Mouse (Mus musculus): ENCODE data around the gene Gsk3a. TPM values are rescaled to one million over a fixed set of nuclear protein-coding genes. Genes with fewer than 3 reads are reported as not detected.

Gene Gsk3a
- polyA plus RNA-seq, 1 experiment from 2014 or later: 12.0 TPM

GRCm38 (mm10) chr7:25278341-25279075, 40.9 kb upstream of the Gsk3a start:
- peak; percentile 90 for DNase-seq (ENCODE audit: low spot score)
- Histone ChIP-seq H3K9me3 (replicated peaks) (no peaks in the 10 kb centered on the region), H3K4me3 (peak overlapping the region; percentile 86), H3K27ac (peak overlapping the region; percentile 97), H3K4me1 (peaks cover 69% of the 10 kb centered on the region), H3K27me3 (ENCODE audit: low read depth, poor library complexity, severe bottlenecking) (no peaks in the 10 kb centered on the region), H3K36me3 (peaks cover 5% of the 10 kb centered on the region)
- under 1% methylated on average over 54 of the region's 60 CpGs for WGBS

- Histone ChIP-seq H3K27me3 (ENCODE audit: low read depth, poor library complexity, severe bottlenecking) (no peaks in the 10 kb centered on the region), H3K36me3 (peaks cover 11% of the 10 kb centered on the region), H3K4me1 (peaks cover 69% of the 10 kb centered on the region), H3K27ac (peak overlapping the region; percentile 97), H3K9me3 (replicated peaks) (no peaks in the 10 kb centered on the region), H3K4me3 (peak overlapping the region; percentile 86)
- DNase-seq (ENCODE audit: low spot score): no peak
- 20% methylated on average over 4 of the region's 4 CpGs for WGBS
Observed at GRCm38 (mm10) chr7:25277998-25278340, 40.3 kb upstream of the Gsk3a start.

GRCm38 (mm10) chr7:25277405-25277804, 39.8 kb upstream of the Gsk3a start:
- Histone ChIP-seq H3K27ac (peak overlapping the region; percentile 97), H3K9me3 (replicated peaks) (no peaks in the 10 kb centered on the region), H3K27me3 (ENCODE audit: low read depth, poor library complexity, severe bottlenecking) (no peaks in the 10 kb centered on the region), H3K36me3 (peaks cover 16% of the 10 kb centered on the region), H3K4me3 (peak overlapping the region; percentile 86; the same call in 1 of the 2 replicates), H3K4me1 (peaks cover 71% of the 10 kb centered on the region)
- no peak for DNase-seq (ENCODE audit: low spot score)
- 90% methylated on average over 4 of the region's 4 CpGs for WGBS

GRCm38 (mm10) chr7:25275555-25276298, 38.1 kb upstream of the Gsk3a start:
- Histone ChIP-seq H3K4me3 (peak overlapping the region; percentile 18), H3K36me3 (peaks cover 31% of the 10 kb centered on the region), H3K4me1 (peaks cover 61% of the 10 kb centered on the region), H3K9me3 (replicated peaks) (no peaks in the 10 kb centered on the region), H3K27ac (peak overlapping the region; percentile 68), H3K27me3 (ENCODE audit: low read depth, poor library complexity, severe bottlenecking) (no peaks in the 10 kb centered on the region)
- WGBS: 39% methylated on average over 9 of the region's 9 CpGs
- no peak for DNase-seq (ENCODE audit: low spot score)

- peaks cover 33% of the 10 kb centered on the region for H3K36me3 ChIP-seq
- H3K27ac ChIP-seq: peak overlapping the region; percentile 19
- no peaks in the 10 kb centered on the region for H3K27me3 ChIP-seq (ENCODE audit: low read depth, poor library complexity, severe bottlenecking)
- no peak for DNase-seq (ENCODE audit: low spot score)
- H3K9me3 ChIP-seq (replicated peaks): no peaks in the 10 kb centered on the region
- H3K4me1 ChIP-seq: peaks cover 60% of the 10 kb centered on the region
- H3K4me3 ChIP-seq: no peak overlapping the region
- 88% methylated on average over 3 of the region's 3 CpGs for WGBS
Observed at GRCm38 (mm10) chr7:25274996-25275395, 37.3 kb upstream of the Gsk3a start.

- peak overlapping the region; percentile 19 for H3K27ac ChIP-seq
- H3K4me1 ChIP-seq: peaks cover 60% of the 10 kb centered on the region
- H3K36me3 ChIP-seq: peaks cover 33% of the 10 kb centered on the region
- no peak overlapping the region for H3K4me3 ChIP-seq
- 52% methylated on average over 5 of the region's 5 CpGs for WGBS
- no peak for DNase-seq (ENCODE audit: low spot score)
- no peaks in the 10 kb centered on the region for H3K27me3 ChIP-seq (ENCODE audit: low read depth, poor library complexity, severe bottlenecking)
- no peaks in the 10 kb centered on the region for H3K9me3 ChIP-seq (replicated peaks)
Observed at GRCm38 (mm10) chr7:25274571-25274970, 36.9 kb upstream of the Gsk3a start.

- Histone ChIP-seq H3K27ac (peak overlapping the region; percentile 10; the same call in 1 of the 2 replicates), H3K4me3 (no peak overlapping the region), H3K9me3 (replicated peaks) (no peaks in the 10 kb centered on the region), H3K4me1 (peaks cover 63% of the 10 kb centered on the region), H3K36me3 (peaks cover 33% of the 10 kb centered on the region), H3K27me3 (ENCODE audit: low read depth, poor library complexity, severe bottlenecking) (no peaks in the 10 kb centered on the region)
- 92% methylated on average over 22 of the region's 22 CpGs for WGBS
- no peak for DNase-seq (ENCODE audit: low spot score)
Observed at GRCm38 (mm10) chr7:25273259-25274241, 35.9 kb upstream of the Gsk3a start.

- Histone ChIP-seq H3K27me3 (ENCODE audit: low read depth, poor library complexity, severe bottlenecking) (no peaks in the 10 kb centered on the region), H3K27ac (peak overlapping the region; percentile 10; the same call in 1 of the 2 replicates), H3K4me1 (peaks cover 62% of the 10 kb centered on the region), H3K4me3 (no peak overlapping the region; the same call in 1 of the 2 replicates), H3K36me3 (peaks cover 33% of the 10 kb centered on the region), H3K9me3 (replicated peaks) (no peaks in the 10 kb centered on the region)
- DNase-seq (ENCODE audit: low spot score): no peak
- 85% methylated on average over 38 of the region's 38 CpGs for WGBS
Observed at GRCm38 (mm10) chr7:25272445-25273258, 35.0 kb upstream of the Gsk3a start.

GRCm38 (mm10) chr7:25271651-25272444, 34.2 kb upstream of the Gsk3a start:
- DNase-seq (ENCODE audit: low spot score): no peak
- Histone ChIP-seq H3K27me3 (ENCODE audit: low read depth, poor library complexity, severe bottlenecking) (no peaks in the 10 kb centered on the region), H3K4me1 (peaks cover 58% of the 10 kb centered on the region), H3K9me3 (replicated peaks) (no peaks in the 10 kb centered on the region), H3K4me3 (0 out of 2 replicates have a peak overlapping the region, but pooled peaks have one; percentile 6), H3K36me3 (peaks cover 33% of the 10 kb centered on the region), H3K27ac (no peak overlapping the region)
- 87% methylated on average over 30 of the region's 30 CpGs for WGBS

- Histone ChIP-seq H3K4me1 (peaks cover 59% of the 10 kb centered on the region), H3K27me3 (ENCODE audit: low read depth, poor library complexity, severe bottlenecking) (no peaks in the 10 kb centered on the region), H3K36me3 (peaks cover 33% of the 10 kb centered on the region), H3K4me3 (no peak overlapping the region), H3K9me3 (replicated peaks) (no peaks in the 10 kb centered on the region), H3K27ac (no peak overlapping the region)
- 89% methylated on average over 35 of the region's 35 CpGs for WGBS
- DNase-seq (ENCODE audit: low spot score): no peak
Observed at GRCm38 (mm10) chr7:25270652-25271633, 33.3 kb upstream of the Gsk3a start.
